Mouse (Mus musculus) central nervous system, embryonic 18 days (tissue): ENCODE results near the gene Trim40. TPM values are rescaled to one million over a fixed set of nuclear protein-coding genes. Genes with fewer than 3 reads are reported as not detected.

Source experiments
- polyA plus RNA-seq: library from polyadenylated mRNA; depleted of rRNA; stranded (reverse); fragments of >200 nt; gene quantifications from 2 replicates; pipeline ENCODE4 v1.2.3, GENCODE M21; 2012; rRNA removed

The Trim40 gene
- polyA plus RNA-seq: 0.15 and 0.21 TPM in 2 replicates

DNA sequence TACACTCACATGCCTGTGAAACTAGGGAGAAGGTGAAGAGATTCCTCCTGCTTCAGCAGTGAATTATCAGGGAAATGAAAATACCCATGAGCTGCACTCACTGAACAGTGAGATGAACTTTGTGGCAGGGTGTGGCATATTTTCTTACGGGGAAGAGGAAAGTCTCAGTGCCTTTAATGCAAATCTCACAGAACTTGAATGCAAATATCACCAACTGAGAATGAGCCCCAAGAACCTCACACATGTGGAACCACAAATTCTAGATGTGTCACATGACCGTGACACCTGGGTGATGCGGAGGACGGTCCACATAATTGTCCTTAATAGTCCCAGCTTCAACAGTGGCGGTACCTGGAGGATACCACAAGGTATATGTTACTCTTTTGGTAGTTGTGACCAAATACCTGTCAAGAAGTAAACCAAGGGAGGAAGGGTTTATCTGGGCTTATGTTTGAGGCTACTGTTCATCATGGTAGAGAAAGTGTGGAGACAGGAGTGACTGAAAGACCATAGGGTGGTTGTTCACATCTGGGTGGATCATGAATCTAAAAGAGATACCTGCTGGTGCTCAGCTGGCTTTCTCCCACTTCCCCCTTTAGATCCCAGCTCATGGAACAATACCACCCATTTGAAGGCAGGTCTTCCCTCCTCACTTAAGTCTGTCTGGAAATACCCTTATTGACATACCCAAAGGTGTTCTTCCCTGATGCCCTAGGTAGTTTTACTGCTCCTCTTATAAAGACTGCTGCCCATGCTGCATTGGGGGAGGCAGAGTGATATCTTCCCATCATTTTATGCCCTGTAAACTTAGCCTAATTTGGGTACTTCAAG, at the start of gene Trim40:
Trim40 (minus strand) TSS at position 51 of the 831 bp plus-strand sequence.

DNA sequence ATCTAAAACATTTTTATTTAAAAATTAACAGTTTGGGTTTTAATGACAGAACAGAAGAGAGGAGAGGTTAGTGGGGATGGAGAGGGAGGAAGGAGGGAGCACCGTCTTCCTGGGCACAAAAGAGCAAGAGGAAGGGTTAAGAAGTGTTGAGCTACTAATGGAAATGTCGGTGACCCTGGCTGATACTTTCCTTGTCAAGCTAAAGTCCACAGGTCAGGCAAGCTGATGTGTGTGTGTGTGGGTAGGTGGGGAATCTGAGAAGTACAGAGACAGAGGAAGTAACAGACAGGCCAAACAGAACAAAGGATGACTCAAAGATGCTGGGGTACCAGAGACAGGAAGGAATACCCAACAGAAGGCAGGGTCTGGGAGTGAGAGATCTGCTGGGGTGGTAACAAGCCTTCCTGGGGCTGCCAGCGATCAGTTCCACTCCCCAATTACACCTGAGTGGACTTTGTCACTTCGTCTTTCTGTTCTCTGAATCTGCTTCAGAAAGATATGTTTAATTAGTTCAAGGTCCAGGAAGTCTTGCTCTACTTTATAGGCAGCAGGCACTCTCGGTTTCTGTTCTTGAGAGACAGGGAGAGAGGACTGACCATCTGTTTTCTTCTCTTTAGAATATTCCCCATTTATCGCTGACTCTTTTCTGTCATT, 7.8 kb upstream of the Trim40 start, which contains the start of gene Trim31:
Trim31 (plus strand) TSS at position 567 of the 654 bp plus-strand sequence.

DNA sequence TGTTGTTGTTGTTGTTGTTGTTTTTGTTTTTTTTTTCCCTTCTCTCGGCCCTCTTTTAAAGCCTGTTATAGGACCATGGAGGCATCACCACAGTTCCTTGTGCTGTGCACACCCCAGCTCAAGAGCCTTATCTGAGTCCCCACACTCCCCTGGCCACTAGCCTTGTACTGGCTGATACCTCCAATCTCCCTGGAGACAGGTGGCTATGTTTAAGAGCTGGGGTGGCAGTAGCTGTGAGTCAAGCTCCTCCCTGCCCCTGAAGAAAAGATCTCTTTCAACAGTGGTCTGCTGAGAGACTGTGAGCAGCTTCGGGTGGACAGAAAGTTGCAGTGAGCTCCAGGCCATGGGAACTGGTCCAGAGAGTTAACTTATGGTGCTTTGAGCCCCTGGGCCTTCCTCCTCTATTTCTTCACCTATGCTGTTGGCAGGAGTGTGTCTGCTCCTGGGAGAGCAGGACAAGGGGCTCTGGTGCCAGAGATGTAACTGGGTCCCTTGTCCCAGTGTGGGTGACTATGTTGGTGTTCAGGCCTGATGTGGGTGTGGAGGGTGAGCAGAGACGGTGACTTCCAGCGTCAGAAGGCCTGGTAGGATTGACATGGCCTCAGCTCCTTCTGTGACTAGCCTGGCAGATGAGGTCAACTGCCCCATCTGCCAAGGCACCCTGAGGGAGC, 20.5 kb downstream of the Trim40 start, which contains the start of gene Trim10:
Trim10 (plus strand) TSS at position 291 of the 671 bp plus-strand sequence.

DNA sequence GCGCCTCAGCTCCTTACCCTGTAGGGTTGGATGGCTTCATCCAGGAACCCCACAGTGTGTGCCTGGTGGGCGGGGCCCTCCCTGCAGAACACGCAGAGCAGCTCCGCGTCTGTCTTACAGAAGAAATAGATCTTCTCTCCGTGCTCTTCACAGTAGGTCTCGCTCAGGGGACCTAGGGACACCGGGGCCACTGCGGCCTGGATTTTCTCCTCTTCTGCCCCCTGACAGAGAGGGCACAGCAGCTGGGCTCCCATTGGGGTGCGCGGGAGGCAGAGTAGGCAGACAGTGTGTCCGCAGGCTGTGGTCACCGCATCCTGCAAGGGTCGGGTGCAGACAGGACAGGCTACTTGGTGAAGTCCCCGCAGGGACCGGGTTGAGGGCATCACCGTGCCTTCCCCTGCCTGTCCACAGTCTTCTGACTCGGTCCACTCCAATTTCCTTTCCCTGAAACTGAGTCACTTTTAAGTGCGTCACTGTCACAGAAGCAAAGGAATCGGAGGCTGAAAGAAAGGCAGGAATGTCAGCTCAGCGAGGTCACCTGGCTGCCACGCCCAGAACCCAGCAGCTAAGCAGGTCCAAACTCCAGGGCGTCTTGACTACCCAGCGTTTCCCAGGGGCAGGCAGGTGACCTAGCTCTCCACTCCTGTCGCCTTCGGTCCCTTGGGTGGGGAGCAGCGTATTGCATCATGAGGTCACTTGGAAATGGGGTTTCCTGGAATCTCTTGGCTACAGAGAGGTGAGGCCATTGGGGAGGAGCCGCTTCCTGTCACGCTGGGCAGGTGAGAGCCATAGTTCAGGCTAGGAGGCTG, 23.0 kb downstream of the Trim40 start, which contains the start of gene Trim15:
Trim15 (minus strand) TSS at position 492 of the 809 bp plus-strand sequence.

DNA sequence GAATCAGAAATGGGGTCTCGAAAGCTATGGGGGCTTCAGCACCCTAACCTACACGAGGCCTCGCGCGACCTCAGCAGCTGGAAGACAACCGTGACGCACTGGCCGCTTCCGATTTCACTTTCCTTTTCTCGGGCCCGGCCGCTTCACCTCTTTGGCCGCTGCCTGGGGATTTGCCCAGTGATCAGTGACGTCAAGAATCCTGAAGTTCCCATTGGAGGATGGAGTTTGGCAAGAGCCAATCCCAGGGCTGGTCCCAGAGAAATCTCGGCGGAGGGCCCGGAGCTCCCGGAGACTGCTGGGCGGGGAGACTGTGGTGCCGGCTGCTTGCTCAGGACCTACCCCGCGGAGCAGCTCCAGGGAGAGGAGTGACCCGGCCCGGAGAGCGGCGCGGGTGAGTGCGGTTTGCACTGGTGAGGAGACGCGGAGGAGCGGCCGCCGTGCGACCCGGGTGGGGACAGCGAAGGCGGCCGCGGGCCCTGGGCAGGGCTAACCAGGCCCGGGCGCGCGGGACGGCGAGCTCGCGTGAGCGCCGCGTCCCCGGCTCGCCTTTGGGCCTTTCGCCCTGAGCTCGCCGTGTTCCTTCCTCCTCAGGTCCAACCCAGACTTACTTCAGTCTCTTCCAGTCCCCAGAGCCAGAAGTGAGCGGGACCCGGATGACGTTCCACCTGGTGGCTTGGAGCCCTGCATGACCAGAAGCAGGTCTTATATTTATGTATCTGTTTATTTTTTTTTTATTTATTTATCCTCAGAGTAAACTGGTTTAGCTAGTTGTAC, 52.9 kb downstream of the Trim40 start, which contains the start of gene Trim26:
Trim26 (plus strand) TSS at position 261 of the 774 bp plus-strand sequence.

Other genes with a start within 250 kb of the Trim40 start
- not detected in 2 replicates for gene H2-M9, start 247.5 kb downstream of the Trim40 start, polyA plus RNA-seq
- not detected in 2 replicates for gene H2-M1, start 217.9 kb downstream of the Trim40 start, polyA plus RNA-seq
- gene H2-M10.5, start 117.2 kb downstream of the Trim40 start, polyA plus RNA-seq: not detected in 2 replicates
- gene H2-M10.6, start 78.0 kb downstream of the Trim40 start, polyA plus RNA-seq: not detected in 2 replicates
- 27.3 and 28.2 TPM in 2 replicates for gene Trim26, start 53.0 kb downstream of the Trim40 start, polyA plus RNA-seq
- 0.43 and 3.0 TPM in 2 replicates for gene Trim15, start 22.9 kb downstream of the Trim40 start, polyA plus RNA-seq
- 0.05 TPM in 2 replicates for gene Trim10, start 20.5 kb downstream of the Trim40 start, polyA plus RNA-seq
- gene Trim31, start 8.0 kb upstream of the Trim40 start, polyA plus RNA-seq: not detected in 2 replicates
- gene Rnf39, start 52.8 kb upstream of the Trim40 start, polyA plus RNA-seq: 1.5 and 2.0 TPM in 2 replicates
- 154 and 160 TPM in 2 replicates for gene Ppp1r11, start 61.6 kb upstream of the Trim40 start, polyA plus RNA-seq
- gene Znrd1, start 68.4 kb upstream of the Trim40 start, polyA plus RNA-seq: 42.6 and 42.9 TPM in 2 replicates
- 4.1 and 4.6 TPM in 2 replicates for gene Znrd1as, start 68.5 kb upstream of the Trim40 start, polyA plus RNA-seq
- 1.6 and 1.9 TPM in 2 replicates for gene 2410137M14Rik, start 91.1 kb upstream of the Trim40 start, polyA plus RNA-seq
- 13.8 and 14.5 TPM in 2 replicates for gene H2-M5, start 99.4 kb upstream of the Trim40 start, polyA plus RNA-seq
- 444 and 477 TPM in 2 replicates for gene Zfp57, start 111.0 kb upstream of the Trim40 start, polyA plus RNA-seq
- gene Mog, start 133.3 kb upstream of the Trim40 start, polyA plus RNA-seq: 0.08 and 0.11 TPM in 2 replicates
- 279 and 285 TPM in 2 replicates for gene Gabbr1, start 155.8 kb upstream of the Trim40 start, polyA plus RNA-seq
- gene Olfr90, start 198.4 kb upstream of the Trim40 start, polyA plus RNA-seq: not detected in 2 replicates
- gene Olfr91, start 208.2 kb upstream of the Trim40 start, polyA plus RNA-seq: not detected in 2 replicates
- not detected in 2 replicates for gene Olfr92, start 230.0 kb upstream of the Trim40 start, polyA plus RNA-seq